ENCODE assay signal across 11 mouse cellular contexts in genomic region chr7:66787816-66788215, GRCm38 (mm10). TPM values are rescaled to one million over a fixed set of nuclear protein-coding genes. Genes with fewer than 3 reads are reported as not detected.
"Had no signal": no experiment of that assay in that cellular context is flagged by ENCODE, and none has a peak within 500 bp of the region (broad histone marks: within the 10 kb centered on the region; RNA-seq: fewer than 3 reads in every experiment).

No protein-coding gene starts in this region.

- DNase-seq: kidney, adult 9 months; kidney, postnatal 25 days; lung, embryonic 14.5 days; lung, postnatal 10 days; lung, postnatal 4 days; midbrain, embryonic 14.5 days; right cerebral cortex, postnatal 25 days; thymus, postnatal 4 days had no signal

RNA-seq across cellular contexts. Expression of gene Cers3, which starts 44.5 kb away (rescaled TPM):
- total RNA-seq: megakaryocyte, adult 5-6 weeks; neutrophil, adult 5-6 weeks had no signal
- polyA plus RNA-seq: small intestine, adult 2 months had no signal

RNA-seq across cellular contexts. Expression of gene Adamts17, which starts 51.7 kb away (rescaled TPM):
- total RNA-seq: neutrophil, adult 5-6 weeks had no signal
